Mouse (Mus musculus): ENCODE measurements at regions not wholly inside any gene's neighbourhood (a gene's known extent, or its start where the extent isn't known, plus 50 kb on each side); places are given as distances from the start of the nearest gene placed in this dataset.

DNA sequence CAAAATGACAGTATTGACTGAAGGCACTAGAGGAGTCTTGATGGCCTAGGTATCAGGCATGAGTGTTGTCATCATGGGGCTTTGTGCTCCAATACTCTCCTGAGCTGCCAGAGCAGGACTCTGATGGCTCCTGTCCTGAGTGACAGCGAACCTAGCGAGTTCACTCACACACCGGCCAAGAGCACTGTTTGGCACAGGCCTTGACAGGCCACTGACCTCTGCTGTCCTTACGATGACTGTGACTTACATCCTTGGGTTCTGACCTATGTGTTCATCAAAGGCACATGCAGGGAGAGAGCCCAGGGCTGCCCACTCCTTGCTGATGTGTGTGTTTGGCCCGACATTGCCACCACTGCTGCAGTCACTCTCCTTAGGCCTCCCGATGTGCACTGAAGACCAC, 163.3 kb downstream of the Gadd45g start:
- no peak for TF ChIP-seq CTCF (IDR thresholded peaks at IDR 0.05; ENCODE audit: low read depth, low read length)
- TF ChIP-seq POLR2A (IDR thresholded peaks at IDR 0.05; ENCODE audit: extremely low read depth, insufficient read depth, low read length), result no peak

All from liver, adult 2 months (tissue).